Mouse (Mus musculus) forebrain, postnatal 0 days (tissue): ENCODE results near the gene Trak2. TPM values are rescaled to one million over a fixed set of nuclear protein-coding genes. Genes with fewer than 3 reads are reported as not detected.
"Not testable (repeated sequence)": the region's sequence is repeated elsewhere in the genome, so short reads cannot be mapped to it uniquely, and the experiment has no call there.

ENCODE experiments used
- ATAC-seq: fragments of 200-750 bp; cut with Nextera tagmentation; 2 replicates; pipeline ENCODE4 v1.8.0; 2017; ENCODE audit warnings: mild to moderate bottlenecking, moderate library complexity
- DNase-seq: peaks from one replicate; pipeline ENCODE4 v3.0.0-alpha.2; 2015
- H3K27ac ChIP-seq: fragments of 300-500 bp; sonication (generic); 2 replicates; pipeline ENCODE4 v1.5.1; 2014; ENCODE audit warnings: low read depth, mild to moderate bottlenecking, antibody characterized with exemption, low read length, moderate library complexity, mixed read lengths
- H3K27me3 ChIP-seq: fragments of 300-500 bp; sonication (generic); 2 replicates; pipeline ENCODE4 v1.6.1; 2014; ENCODE audit warnings: mild to moderate bottlenecking, low read length, mixed read lengths; ENCODE audit not compliant: insufficient read depth
- H3K36me3 ChIP-seq: fragments of 300-500 bp; sonication (generic); 2 replicates; pipeline ENCODE4 v1.6.1; 2014; ENCODE audit warnings: mild to moderate bottlenecking, moderate library complexity; ENCODE audit not compliant: insufficient read depth
- H3K4me1 ChIP-seq: fragments of 300-500 bp; sonication (generic); 2 replicates; pipeline ENCODE4 v1.6.1; 2014; ENCODE audit warnings: antibody characterized with exemption; ENCODE audit not compliant: insufficient read depth
- H3K4me2 ChIP-seq: fragments of 300-500 bp; sonication (generic); 2 replicates; pipeline ENCODE4 v1.6.1; 2014; ENCODE audit warnings: low read depth, mild to moderate bottlenecking, moderate library complexity
- H3K4me3 ChIP-seq: fragments of 300-500 bp; sonication (generic); 2 replicates; pipeline ENCODE4 v1.5.1; 2014; ENCODE audit warnings: low read depth, low read length, mixed read lengths
- H3K9ac ChIP-seq: fragments of 300-500 bp; sonication (generic); 2 replicates; pipeline ENCODE4 v1.6.1; 2014; ENCODE audit warnings: mild to moderate bottlenecking
- H3K9me3 ChIP-seq: fragments of 300-500 bp; sonication (generic); 2 replicates; pipeline ENCODE4 v1.6.1; 2016; ENCODE audit warnings: low read length
- CTCF ChIP-seq: sonication (generic); IDR thresholded peaks from 2 replicates; pipeline ENCODE4 v1.5.1; 2016; ENCODE audit warnings: antibody characterized with exemption, control low read depth, low read depth
- WGBS: fragments of 180-500 bp; shearing (Covaris S2); extraction: QIAGEN DNeasy Blood & Tissue Kit; methylation state at CpG from one replicate; pipeline ENCODE4 v1.1.7; 2014; 5-methylcytosine and 5-hydroxymethylcytosine counted together
- polyA plus RNA-seq: library from polyadenylated mRNA; unstranded; fragments of >200 nt; fragmentation: Nextera tagmentation; extraction: Ambion mirVana; gene quantifications from 2 replicates; pipeline ENCODE4 v1.2.1, GENCODE M21; 2015
- total RNA-seq: library from RNA; depleted of rRNA; stranded (reverse); fragments of >200 nt; gene quantifications from 2 replicates; pipeline ENCODE4 v1.2.3, GENCODE M21; 2014; rRNA removed

Gene Trak2
- total and polyA plus RNA-seq, 2 experiments from 2014 or later, result 12.8 to 40.9 TPM

- H3K9me3 ChIP-seq, result no peaks in the 10 kb centered on the region
- ATAC-seq, result no peak
- DNase-seq, result no peak
- H3K27ac ChIP-seq, result no peak overlapping the region
- H3K36me3 ChIP-seq, result no peaks in the 10 kb centered on the region
- no peak overlapping the region for H3K4me2 ChIP-seq
- no peak overlapping the region for H3K9ac ChIP-seq
- no peaks in the 10 kb centered on the region for H3K4me1 ChIP-seq
- 83% methylated on average over 4 of the region's 4 CpGs for WGBS
- no peaks in the 10 kb centered on the region for H3K27me3 ChIP-seq
- TF ChIP-seq CTCF, result no peak
- H3K4me3 ChIP-seq, result no peak overlapping the region
Measured at GRCm38 (mm10) chr1:58885646-58886045, 87.6 kb downstream of the Trak2 start.

- not testable (repeated sequence) for H3K27me3 ChIP-seq, H3K9me3 ChIP-seq, DNase-seq, ATAC-seq, H3K36me3 ChIP-seq, H3K4me2 ChIP-seq, H3K4me3 ChIP-seq, H3K27ac ChIP-seq, H3K4me1 ChIP-seq, H3K9ac ChIP-seq
- WGBS, result 90% methylated on average over 9 of the region's 9 CpGs
Measured at GRCm38 (mm10) chr1:58883279-58883678, 90.0 kb downstream of the Trak2 start.

GRCm38 (mm10) chr1:58879291-58879690 is 93.9 kb downstream of the Trak2 start:
- H3K36me3 ChIP-seq, ATAC-seq, H3K27me3 ChIP-seq, H3K4me1 ChIP-seq, H3K4me3 ChIP-seq, H3K9me3 ChIP-seq, DNase-seq, H3K4me2 ChIP-seq, H3K27ac ChIP-seq, H3K9ac ChIP-seq: not testable (repeated sequence)
- WGBS, result 89% methylated on average over 2 of the region's 2 CpGs

GRCm38 (mm10) chr1:58876500-58876899 is 96.7 kb downstream of the Trak2 start:
- not testable (repeated sequence) for H3K27ac ChIP-seq, DNase-seq, H3K4me1 ChIP-seq, H3K9ac ChIP-seq, ATAC-seq, H3K9me3 ChIP-seq, H3K27me3 ChIP-seq, H3K4me2 ChIP-seq, H3K4me3 ChIP-seq, H3K36me3 ChIP-seq
- WGBS, result 88% methylated on average over 4 of the region's 4 CpGs

- not testable (repeated sequence) for H3K27ac ChIP-seq, DNase-seq, ATAC-seq, H3K4me3 ChIP-seq, H3K36me3 ChIP-seq, H3K4me2 ChIP-seq, H3K4me1 ChIP-seq, H3K27me3 ChIP-seq, H3K9me3 ChIP-seq, H3K9ac ChIP-seq
- 92% methylated on average over 3 of the region's 3 CpGs for WGBS
Measured at GRCm38 (mm10) chr1:58860586-58860985, 112.6 kb downstream of the Trak2 start.

GRCm38 (mm10) chr1:58859738-58860365 is 113.4 kb downstream of the Trak2 start:
- not testable (repeated sequence) for H3K4me1 ChIP-seq, H3K9me3 ChIP-seq, H3K4me3 ChIP-seq, DNase-seq, H3K4me2 ChIP-seq, H3K27me3 ChIP-seq, H3K9ac ChIP-seq, ATAC-seq, H3K27ac ChIP-seq, H3K36me3 ChIP-seq
- 71% methylated on average over 13 of the region's 13 CpGs for WGBS

GRCm38 (mm10) chr1:58859131-58859530 is 114.1 kb downstream of the Trak2 start:
- not testable (repeated sequence) for DNase-seq, H3K4me1 ChIP-seq, H3K9me3 ChIP-seq, ATAC-seq, H3K4me2 ChIP-seq, H3K9ac ChIP-seq, H3K27me3 ChIP-seq, H3K27ac ChIP-seq, H3K36me3 ChIP-seq, H3K4me3 ChIP-seq
- 81% methylated on average over 4 of the region's 4 CpGs for WGBS

GRCm38 (mm10) chr1:58856811-58857210 is 116.4 kb downstream of the Trak2 start:
- not testable (repeated sequence) for H3K36me3 ChIP-seq, H3K27me3 ChIP-seq, H3K4me2 ChIP-seq, H3K27ac ChIP-seq, ATAC-seq, DNase-seq, H3K9ac ChIP-seq, H3K9me3 ChIP-seq, H3K4me3 ChIP-seq, H3K4me1 ChIP-seq
- WGBS, result 88% methylated on average over 3 of the region's 3 CpGs

Other genes with a start within 250 kb of the Trak2 start
- 4.5 and 5.4 TPM in 2 replicates for gene Casp8, start 178.1 kb downstream of the Trak2 start, total RNA-seq
- gene Casp8, start 178.1 kb downstream of the Trak2 start, polyA plus RNA-seq, result 1.9 and 3.3 TPM in 2 replicates
- 39.8 and 44.4 TPM in 2 replicates for gene Stradb, start 92 bp upstream of the Trak2 start, total RNA-seq
- gene Stradb, start 92 bp upstream of the Trak2 start, polyA plus RNA-seq, result 92.6 and 99.6 TPM in 2 replicates
- gene C2cd6, start 121.5 kb upstream of the Trak2 start, total RNA-seq, result not detected in 2 replicates
- not detected in 2 replicates for gene C2cd6, start 121.5 kb upstream of the Trak2 start, polyA plus RNA-seq
- 31.9 and 36.2 TPM in 2 replicates for gene Tmem237, start 147.0 kb upstream of the Trak2 start, total RNA-seq
- 59.7 and 62.6 TPM in 2 replicates for gene Tmem237, start 147.0 kb upstream of the Trak2 start, polyA plus RNA-seq
- 1.9 and 2.1 TPM in 2 replicates for gene Mpp4, start 190.0 kb upstream of the Trak2 start, total RNA-seq
- 0.47 and 0.65 TPM in 2 replicates for gene Mpp4, start 190.0 kb upstream of the Trak2 start, polyA plus RNA-seq